Mouse (Mus musculus): ENCODE measurements around the gene Cfap61.
"Not testable (repeated sequence)": the region's sequence is repeated elsewhere in the genome, so short reads cannot be mapped to it uniquely, and the experiment has no call there.

Cfap61 gene

DNA sequence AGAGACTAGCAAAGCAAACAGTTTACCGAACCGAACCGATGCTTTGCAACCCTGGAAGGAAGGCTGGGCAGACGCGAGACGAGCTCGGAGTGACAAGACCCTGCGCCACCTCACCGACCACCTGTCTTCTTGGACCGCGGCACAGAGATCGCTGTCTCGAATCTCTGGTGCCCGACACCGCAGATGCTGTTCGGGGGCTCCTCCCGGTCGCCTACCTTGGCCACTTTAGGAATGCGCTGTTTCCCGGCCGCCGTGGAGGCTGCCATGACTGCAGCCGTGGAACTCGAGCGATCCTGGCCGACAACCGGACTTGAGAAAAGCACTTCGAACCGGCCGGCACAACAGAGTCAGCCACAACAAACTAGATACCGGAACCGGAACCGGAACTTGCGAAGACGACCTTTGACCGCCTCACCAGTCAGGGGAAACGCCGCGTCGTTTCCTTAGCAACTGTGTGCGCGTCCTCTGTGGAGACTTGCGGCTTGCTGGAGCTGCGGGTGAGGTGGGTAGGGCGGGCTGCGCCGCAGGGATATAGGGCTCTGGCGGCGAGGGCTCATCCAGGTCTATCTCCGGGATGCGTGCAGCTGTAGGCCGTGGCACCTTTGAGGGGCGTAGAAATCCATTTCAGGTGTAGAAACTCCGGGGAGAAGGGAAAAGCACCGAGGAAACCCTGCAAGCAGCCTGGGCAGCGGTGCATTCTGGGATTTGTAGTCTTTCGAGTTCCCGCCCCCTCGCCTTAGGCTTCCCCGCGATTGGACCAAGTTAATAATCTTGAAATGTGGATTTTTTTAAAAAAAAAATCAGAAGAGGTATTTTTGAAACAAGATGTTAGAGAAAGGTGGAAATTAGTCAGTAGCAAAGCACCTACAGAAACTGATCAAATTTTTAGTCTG, at the start of gene Cfap61, which contains the start of gene Crnkl1:
Gene Cfap61 (plus strand): TSS at position 446 of the 893 bp plus-strand sequence.
Gene Crnkl1 (minus strand): TSS at position 676 of the 893 bp plus-strand sequence.
- peak; percentile 95 to 99 for DNase-seq (ENCODE audit: inconsistent age in 2 of 2, low spot score in 1 of 2)

DNA sequence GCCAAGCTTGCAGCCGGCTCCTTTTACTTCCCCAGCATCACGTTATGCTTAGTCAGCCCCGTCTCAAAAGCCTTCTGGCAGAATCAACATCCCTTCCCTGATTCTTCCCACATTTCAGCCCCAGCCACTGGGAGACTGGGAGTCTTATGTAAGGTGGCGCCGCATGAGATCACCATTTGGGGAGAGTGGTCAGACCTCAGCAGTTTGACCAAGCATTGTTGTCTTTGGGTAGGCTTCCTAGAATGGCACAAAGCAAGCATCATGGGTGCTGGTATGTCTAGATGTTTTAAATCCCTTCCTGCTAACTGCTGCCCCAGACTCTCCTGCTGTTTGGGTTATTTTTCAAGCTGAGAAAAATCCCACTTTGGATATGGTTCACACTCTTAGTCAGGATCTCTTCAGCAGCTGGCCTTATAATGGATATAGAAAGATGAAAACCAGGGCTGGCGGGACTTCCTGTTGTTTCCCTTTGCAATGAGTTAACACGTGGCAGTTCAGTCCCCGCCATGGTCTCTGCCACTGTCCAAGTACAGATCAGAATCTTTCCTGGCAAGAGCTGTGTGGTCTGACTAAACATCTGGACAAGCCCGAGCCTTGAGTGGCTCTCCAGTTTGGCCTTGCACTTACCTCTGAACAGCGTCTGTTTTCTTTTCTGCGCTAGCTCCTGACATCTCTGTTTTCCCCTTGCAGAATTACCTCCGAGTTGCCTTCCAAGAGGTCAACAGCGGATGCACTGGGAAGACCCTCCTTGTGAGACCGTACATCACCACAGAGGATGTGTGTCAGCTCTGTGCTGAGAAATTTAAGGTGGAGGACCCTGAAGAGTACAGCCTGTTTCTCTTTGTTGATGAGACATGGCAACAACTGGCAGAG, 49.4 kb upstream of the Cfap61 start:
- DNase-seq (ENCODE audit: inconsistent age in 2 of 2, low spot score in 1 of 2) = peak; percentile 50 to 78

DNA sequence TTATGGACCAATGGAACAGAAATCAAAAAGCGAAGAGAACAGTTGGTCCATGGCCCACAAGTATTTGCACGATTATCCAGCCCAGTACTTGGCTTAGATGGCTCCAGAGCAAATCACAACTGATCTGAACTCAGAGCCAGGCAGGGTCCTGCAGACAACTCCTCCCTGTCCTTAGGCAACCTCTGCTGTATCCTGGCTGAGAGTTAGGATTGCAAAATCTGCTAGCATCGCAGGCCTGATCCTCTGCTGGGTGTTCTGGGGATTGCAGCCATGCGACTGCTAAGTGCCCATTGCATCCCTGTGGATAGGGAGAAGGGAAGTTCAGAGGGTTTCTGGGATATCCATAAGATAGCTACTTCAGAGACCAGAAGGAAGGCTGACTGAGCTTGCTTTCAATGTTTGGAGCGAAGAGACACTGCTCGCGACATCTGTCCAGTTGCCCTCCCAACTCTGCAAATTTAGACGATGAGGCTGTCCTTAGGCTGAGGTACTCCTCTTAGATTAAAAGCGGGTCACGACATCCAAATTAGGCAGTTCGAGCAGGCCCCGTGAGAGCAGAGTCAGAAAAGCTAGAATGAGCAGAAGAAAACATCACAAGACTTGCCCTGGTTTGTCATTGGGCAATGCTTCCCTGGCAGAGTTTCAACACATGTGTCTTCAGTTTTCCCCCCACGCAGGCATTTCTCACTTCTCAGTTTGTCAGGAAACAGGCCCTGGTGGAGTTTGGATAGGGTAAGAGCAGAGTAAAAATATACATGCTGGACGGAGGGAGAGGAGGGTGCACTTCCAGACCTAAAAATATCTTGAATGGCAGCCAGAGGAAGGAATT, 46.4 kb upstream of the Cfap61 start:
- peak; percentile 53 to 81 for DNase-seq (ENCODE audit: inconsistent age in 2 of 2, low spot score in 1 of 2)

DNA sequence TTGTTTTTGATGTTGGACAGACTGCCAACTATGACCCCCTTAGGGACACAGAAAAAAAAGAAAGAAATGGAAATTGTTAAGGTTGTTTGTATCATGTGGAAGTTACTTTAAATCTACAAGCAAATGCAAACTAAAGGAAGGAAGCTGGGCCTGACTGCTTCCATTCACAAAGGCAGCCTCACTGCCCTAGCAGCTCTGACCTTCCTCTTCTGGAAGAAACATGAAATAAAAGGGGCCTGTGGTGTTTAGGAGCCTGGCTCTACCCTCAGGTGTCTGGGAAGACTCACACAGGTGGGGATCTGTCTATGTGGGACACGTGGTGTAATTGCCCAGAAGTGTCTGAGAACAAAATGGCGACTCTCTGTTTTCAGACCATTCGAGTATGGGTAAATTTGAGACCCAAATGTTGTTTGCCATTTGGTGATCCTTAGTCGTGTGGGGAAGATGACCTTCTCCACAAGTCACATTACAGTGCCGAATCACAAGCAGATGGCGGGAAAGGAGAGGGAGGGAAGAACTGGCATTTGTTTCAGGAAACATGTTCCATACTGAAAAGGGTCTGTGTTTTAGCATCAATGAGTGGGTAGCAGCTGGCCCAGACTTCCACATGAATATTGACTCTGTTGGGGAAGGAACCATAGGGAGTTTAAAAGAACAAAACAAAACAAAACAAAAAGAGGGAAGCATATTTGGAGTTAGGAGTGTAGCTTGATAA, 45.7 kb upstream of the Cfap61 start:
- no peak for DNase-seq (ENCODE audit: inconsistent age in 2 of 2, low spot score in 1 of 2)

DNA sequence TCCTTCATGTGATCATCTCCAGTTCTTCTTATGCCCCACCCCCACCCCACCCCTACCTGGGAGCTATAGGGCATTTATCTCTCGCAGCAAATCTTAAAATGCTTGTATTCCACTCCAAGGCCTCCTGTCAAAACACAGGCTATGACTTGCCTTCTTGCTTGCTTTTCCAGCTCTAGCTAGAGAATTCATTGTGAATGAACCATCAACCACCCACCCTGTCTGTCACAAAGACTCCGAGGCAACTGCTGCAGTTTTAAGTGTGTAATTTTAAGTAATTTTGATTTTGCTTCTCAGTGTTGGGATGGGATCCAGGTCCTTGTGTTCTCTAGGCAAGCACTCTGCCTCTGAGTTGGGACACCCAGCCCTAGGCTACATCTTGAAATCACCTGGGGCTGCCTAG, 44.0 kb upstream of the Cfap61 start:
- DNase-seq (ENCODE audit: inconsistent age in 2 of 2, low spot score in 1 of 2) = no peak

DNA sequence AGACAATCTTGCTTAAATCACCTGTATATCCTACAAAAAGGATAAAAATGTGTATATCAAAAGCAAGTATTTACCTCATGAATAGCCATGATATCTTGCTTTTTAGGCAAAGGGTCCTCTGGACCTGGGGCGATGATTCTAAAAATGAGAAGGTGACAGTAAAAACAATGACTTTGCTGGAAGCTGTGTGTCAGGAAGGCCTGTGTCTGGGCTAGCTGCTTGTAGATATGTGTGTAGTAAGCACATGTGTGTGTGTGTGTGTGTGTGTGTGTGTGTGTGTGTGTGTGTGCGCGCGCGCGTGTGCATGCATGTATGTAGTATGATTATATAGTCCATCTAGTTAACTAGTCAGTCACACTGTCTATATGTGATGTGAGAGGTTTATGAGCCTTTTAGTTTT, 40.8 kb upstream of the Cfap61 start:
- no peak for DNase-seq (ENCODE audit: inconsistent age in 2 of 2, low spot score in 1 of 2)

DNA sequence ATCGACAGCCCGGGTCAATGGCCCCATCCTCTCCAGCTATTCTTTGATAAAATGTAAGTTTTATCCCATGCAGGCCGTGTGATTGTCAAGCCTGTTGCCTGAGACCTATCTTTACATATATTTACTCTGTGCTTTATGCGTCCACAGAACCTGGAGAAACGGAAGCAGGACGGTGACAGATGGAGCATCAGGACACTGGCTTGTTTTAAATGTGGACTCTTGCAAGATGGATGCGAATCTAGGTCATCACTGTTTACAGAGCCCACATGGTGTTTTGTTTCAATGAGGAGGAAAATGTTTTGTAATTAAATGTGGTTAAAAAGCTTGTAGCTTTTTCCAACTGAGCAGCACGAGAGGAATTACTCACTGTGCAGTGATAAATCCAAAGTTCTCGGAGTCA, 36.5 kb upstream of the Cfap61 start:
- no peak for DNase-seq (ENCODE audit: inconsistent age in 2 of 2, low spot score in 1 of 2)

DNA sequence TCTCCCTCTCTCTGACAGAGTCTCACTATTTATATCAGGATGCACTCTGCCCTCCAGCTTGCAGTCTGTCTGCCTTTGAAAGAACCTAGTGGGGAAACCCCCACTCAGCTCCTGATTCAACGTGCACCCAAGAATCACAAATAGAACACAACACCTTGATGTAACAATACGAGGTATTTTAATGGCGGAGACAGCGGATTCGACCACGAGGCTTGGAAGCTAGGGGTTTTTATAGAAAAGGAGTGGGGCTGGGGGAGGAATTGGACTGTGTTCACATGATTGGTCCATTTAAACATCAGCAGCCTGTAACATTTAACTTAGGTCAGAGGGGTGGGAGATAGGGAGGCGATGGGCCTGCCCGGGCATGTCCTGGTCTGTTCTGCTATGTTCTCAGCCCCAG, 34.3 kb upstream of the Cfap61 start:
- DNase-seq (ENCODE audit: inconsistent age in 2 of 2, low spot score in 1 of 2) = not testable (repeated sequence)

DNA sequence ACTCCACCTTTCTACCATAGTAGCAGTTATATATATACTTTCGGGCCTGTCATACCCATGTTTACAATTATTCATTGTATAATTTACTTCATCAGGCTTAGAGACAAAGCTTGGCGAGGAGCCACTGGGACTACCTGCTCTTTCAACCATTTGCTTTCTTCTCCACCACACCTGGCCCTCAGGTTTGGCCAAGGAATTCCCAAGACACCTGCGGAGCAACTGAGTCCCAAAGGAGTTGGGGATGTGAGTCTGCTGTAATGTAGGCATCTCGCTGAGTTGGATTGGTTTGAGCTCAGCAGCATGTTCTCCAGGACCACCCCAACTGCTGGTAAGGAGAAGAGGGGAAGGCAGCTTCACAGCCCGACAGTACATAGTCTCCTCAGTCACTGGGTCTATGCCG, 32.7 kb upstream of the Cfap61 start, which contains the start of gene Naa20:
Gene Naa20 (plus strand): TSS at position 239 of the 400 bp plus-strand sequence.
- DNase-seq (ENCODE audit: inconsistent age in 2 of 2, low spot score in 1 of 2) = no peak

DNA sequence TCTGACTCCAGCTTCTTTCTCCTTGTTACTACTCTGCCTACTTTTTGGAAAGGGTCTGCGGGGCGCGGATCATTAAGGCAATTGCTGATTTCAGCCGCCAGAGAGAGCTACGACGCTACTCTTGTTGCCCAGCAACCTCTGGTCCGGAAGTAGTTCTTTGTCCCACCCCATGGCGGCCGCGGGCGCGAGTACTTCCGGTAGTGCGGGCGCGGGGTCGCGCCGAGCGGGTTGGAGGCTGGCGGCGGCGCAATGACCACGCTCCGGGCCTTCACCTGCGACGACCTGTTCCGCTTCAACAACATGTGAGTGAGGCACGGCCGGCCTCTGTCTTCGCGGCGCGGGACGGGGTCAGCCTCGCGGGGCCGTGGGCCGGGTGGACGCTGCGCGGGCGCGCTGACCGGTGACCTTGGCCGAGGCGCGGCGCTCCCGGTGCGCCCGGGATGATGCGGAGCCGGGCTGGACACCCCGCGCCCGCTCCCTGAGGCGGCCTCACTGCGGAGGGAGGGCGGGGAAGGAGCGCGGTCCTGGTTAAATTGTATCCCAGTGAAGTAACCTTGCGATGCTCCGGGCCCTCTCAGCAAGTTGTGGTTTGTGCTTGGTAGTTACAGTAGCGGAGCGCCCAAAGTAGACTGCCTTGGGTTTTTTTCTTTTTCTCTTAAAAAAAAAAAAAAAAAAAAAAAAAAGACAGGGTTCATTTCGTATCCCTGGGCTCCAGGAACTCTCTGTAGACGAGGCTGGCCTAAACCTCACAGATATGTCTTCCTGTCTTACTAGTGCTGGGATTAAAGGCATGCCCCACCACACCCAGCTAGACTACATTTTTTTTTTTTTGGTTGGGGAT, 31.3 kb upstream of the Cfap61 start:
- peak; percentile 91 to 97 for DNase-seq (ENCODE audit: inconsistent age in 2 of 2, low spot score in 1 of 2)

DNA sequence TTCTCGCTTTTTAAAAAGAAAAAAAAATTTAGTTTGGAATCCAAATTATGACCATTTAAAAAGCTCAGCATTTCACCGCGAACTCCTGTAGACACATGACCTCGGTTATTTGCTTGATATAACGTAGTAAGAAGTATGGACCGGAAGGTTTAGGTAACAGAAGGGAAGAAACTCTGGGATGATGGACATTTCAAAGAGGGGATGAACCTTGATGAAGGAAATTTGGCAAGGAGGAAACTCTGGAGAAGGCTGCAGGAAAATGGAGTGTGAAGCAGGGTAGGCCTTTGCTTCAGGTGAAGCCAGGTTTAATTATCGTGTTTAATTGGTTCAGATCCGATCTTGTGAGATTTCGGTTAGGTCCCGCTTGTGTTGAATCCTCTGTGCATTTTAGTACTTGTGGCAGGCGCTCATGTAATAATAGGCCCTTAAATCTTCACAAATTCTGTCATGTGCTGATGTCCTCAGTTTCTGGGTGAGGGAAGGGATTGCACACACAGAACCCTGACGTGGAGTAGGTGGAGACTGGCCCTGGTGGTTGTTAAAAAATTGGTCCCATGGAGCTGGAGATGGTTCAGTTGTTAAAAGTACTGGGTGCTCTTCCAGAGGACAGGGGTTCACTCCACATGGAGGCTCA, 30.5 kb upstream of the Cfap61 start:
- peak in 1 of 2 experiments; percentile 56 for DNase-seq (ENCODE audit: inconsistent age in 2 of 2, low spot score in 1 of 2)

DNA sequence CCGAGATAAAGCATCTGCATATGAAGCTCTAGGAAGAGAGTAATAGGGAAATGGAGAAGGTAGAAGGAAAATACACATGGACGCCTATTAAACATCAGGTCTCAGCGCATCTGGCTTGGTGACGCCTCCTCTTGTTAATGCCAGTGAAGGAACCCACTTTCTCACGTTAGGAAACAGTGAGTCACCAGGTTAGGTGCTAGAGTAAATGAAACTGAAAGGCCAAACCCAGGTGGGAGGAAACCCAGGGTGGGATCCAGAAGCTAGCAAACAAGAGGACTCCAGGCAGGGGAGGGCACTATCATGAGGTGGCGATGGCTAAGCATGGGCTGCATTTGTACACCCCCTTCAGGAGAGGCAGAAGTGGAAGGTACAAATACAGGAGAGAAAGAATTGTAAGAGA, 29.4 kb upstream of the Cfap61 start:
- DNase-seq (ENCODE audit: inconsistent age in 2 of 2, low spot score in 1 of 2) = peak in 1 of 2 experiments; percentile 48

DNA sequence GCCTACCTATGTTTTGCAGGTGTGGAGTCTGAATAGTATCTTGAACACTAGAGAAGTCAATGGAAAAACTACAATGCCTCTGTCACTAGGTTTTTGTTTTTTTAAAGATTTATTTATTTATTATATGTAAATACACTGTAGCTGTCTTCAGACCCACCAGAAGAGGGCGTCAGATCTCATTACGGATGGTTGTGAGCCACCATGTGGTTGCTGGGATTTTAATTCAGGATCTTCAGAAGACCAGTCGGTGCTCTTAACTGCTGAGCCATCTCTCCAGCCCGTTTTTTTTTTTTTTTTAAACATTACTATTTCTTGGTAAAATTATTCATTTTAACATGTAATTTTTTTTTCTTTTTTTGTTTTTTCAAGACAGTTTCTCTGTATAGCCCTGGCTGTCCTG, 28.7 kb upstream of the Cfap61 start:
- DNase-seq (ENCODE audit: inconsistent age in 2 of 2, low spot score in 1 of 2) = not testable (repeated sequence)

DNA sequence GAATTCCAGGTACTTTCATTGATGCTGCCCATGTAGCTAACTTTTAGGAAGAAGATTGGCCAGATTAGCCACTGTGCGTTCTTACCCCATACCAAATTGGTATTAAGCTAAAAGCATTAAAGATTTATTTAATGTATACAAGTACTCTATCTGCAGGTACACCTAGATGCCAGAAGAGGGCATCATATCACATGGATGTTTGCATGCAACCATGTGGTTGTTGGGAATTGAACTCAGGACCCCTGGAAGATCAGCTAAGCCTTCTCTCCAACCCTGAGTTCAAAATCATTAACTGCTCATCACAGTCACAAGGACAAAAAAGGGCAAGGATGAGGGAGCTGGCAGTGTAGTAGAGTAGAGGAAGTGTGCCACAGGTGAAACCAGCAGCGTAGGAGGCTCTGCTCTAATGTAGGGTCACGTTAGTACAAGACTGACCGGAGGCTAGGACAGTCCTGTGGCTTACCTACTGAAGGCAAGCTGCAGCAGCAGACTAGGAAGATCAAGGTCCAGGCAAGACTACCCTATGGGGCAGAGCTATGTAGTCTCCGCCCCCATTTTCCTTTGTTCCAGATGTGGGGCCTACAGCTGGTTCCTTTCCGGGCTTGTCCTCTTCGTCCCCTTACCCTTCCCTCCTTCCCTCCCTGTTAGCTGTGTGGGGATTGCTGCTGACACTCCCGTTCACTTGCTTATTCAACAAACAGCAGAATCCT, 13.5 kb upstream of the Cfap61 start:
- no peak for DNase-seq (ENCODE audit: inconsistent age in 2 of 2, low spot score in 1 of 2)

DNA sequence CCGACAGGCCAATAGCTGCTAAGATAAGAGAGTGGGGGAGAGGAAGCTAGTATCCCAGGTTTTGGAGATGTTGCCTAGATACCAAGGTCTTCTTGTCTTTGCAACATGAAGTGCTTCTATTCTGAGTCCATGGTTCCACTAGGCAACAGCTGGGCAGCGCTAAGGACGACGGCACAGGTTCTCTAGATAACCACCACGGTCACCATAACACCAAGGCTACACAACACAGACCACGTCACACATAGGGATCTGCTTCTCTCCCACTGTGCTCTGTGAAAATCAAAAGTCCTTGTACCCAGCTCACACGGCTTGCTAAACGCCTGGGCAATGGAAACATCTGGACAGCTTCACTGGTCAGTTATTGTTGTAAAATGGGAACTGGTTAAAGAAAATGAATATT, 2.4 kb downstream of the Cfap61 start:
- DNase-seq (ENCODE audit: inconsistent age in 2 of 2, low spot score in 1 of 2) = peak; percentile 26 to 76

DNA sequence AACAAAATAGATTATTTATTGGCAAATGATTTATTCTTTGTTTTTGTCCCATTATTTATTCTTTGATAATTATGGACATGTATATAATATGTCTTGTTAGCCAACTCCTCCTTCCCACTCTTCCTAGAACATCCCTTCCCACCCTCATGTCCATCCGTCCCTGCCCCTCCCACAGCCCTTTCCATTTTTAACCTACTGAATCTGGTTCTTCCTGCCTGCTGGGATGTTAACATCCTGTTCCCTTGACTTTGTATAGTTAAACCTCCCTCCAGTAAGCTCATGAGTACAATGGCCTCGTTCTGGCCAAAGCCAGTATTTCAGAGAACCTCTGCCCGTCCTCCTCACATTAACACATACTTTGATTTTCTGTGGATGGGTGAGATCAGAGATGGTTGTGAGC, 6.8 kb downstream of the Cfap61 start:
- no peak for DNase-seq (ENCODE audit: inconsistent age in 2 of 2, low spot score in 1 of 2)

DNA sequence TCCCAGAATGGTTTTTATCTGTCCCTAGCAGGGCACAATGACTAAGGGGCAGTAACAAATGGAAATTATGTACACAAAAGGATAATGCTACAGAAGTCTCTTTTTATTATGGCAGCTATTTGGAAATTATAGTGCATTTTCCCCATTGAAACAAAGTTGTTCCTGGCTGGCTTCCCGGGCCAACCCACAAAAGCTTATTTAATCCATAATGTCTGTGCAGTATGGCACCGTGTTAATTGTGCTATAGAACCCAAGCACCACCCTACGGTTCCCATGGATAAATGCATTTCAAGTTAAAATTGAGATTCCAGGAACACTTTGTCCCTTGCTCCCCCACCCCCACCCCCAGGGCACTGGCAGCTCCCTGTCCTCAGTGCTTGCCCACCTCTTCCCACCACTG, 9.7 kb downstream of the Cfap61 start:
- DNase-seq (ENCODE audit: inconsistent age in 2 of 2, low spot score in 1 of 2) = no peak

DNA sequence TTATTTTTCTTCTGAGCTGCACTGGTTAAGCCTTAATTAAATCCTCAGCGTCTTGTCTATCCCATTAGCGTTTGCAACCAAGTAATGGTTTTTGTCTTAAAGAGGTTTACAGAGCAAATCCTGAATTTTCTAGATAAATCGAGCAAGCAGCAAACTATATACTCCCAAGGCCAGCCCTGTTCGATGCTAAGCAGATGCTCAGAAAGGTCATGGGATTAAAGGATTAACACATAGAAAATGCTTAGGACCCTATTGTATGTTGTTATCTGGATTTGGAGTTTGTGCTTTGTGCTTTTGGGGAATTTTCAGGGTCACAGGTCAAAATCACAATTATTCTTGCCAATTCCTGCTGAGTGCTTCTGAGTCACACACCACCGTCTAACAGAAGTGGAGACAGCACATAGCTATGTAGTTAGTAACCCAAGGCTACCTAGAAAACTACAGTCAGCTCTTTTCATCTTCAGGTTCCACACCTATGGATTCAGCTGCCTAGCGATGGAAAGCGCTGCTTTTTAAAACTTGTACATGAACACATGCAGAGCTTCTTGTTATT, 13.9 kb downstream of the Cfap61 start:
- DNase-seq (ENCODE audit: inconsistent age in 2 of 2, low spot score in 1 of 2) = peak; percentile 24 to 76
